Mouse (Mus musculus) heart, postnatal 0 days (tissue): ENCODE measurements at regions not wholly inside any gene's neighbourhood (a gene's known extent, or its start where the extent isn't known, plus 50 kb on each side); places are given as distances from the start of the nearest gene placed in this dataset.

Source experiments
- CTCF ChIP-seq: IDR thresholded peaks from 2 replicates; pipeline ENCODE4 v1.5.1; 2016; ENCODE audit warnings: antibody characterized with exemption, control low read depth, low read depth
- EP300 ChIP-seq: IDR thresholded peaks from 2 replicates; pipeline ENCODE4 v1.6.1; 2016; ENCODE audit warnings: antibody characterized with exemption, low read depth

DNA sequence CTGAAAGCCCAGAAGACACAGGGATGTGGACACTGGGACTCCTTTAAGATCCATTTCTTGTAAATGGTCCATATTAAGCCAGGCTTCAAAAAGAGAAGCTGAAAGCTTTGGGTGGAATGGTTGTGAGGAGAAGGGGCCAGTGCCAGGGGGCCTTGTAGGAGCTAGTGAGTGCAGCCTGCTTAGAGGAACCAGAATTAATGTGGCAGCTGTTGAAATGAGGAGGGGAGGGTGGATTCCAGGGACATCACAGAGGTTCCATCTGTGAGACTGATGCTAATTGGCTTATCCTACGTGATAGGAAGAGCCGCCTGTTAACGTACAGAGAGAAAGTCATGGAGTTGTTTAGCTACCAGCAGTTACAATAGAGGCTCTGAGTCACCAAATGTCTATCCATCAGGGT is 407.6 kb downstream of the Nedd1 start:
- TF ChIP-seq EP300, result no peak
- no peak for TF ChIP-seq CTCF
